Mouse (Mus musculus) liver, embryonic 14.5 days (tissue): ENCODE data around the gene Grb7. TPM values are rescaled to one million over a fixed set of nuclear protein-coding genes. Genes with fewer than 3 reads are reported as not detected.

Experiments used
- ATAC-seq: fragments of 200-750 bp; cut with Nextera tagmentation; 2 replicates; pipeline ENCODE4 v1.8.0; 2017; ENCODE audit warnings: moderate number of reproducible peaks, mild to moderate bottlenecking, moderate library complexity; ENCODE audit not compliant: insufficient read depth
- DNase-seq, 3 experiments: peaks; one replicate each; pipeline ENCODE4 v3.0.0-alpha.2; 2012 to 2013; ENCODE audit warnings: low read depth in 3 of 3, low spot score in 3 of 3
- H3K27ac ChIP-seq: fragments of 300-500 bp; sonication (generic); 2 replicates; pipeline ENCODE4 v1.5.1; 2014; ENCODE audit warnings: moderate library complexity, mild to moderate bottlenecking, control low read depth, inconsistent platforms
- H3K27me3 ChIP-seq: fragments of 300-500 bp; sonication (generic); 2 replicates; pipeline ENCODE4 v1.6.1; 2014; ENCODE audit warnings: mild to moderate bottlenecking, low read length, moderate library complexity; ENCODE audit not compliant: control insufficient read depth, insufficient read depth
- H3K36me3 ChIP-seq: fragments of 300-500 bp; sonication (generic); replicated peaks from 2 replicates; pipeline ENCODE4 v1.6.1; 2014; ENCODE audit warnings: low read depth; ENCODE audit not compliant: control insufficient read depth, insufficient read depth
- H3K4me1 ChIP-seq, 2 experiments: fragments of 200-500 bp in 1 of 2; fragments of 300-500 bp in 1 of 2; sonication (generic) in 1 of 2; replicated peaks; 2 replicates each; pipeline ENCODE4 v1.6.1; 2012 to 2014; ENCODE audit warnings: antibody characterized with exemption in 1 of 2, inconsistent platforms in 1 of 2, low read length in 1 of 2; ENCODE audit not compliant: control insufficient read depth in 2 of 2, insufficient read depth in 2 of 2
- H3K4me2 ChIP-seq: fragments of 300-500 bp; sonication (generic); 2 replicates; pipeline ENCODE4 v1.6.1; 2014; ENCODE audit warnings: low read depth, mild to moderate bottlenecking, control low read depth, moderate library complexity
- H3K4me3 ChIP-seq, 2 experiments: fragments of 200-500 bp in 1 of 2; fragments of 300-500 bp in 1 of 2; sonication (generic) in 1 of 2; 2 replicates each; pipeline ENCODE4 v1.5.1; 2012 to 2014; ENCODE audit warnings: low read depth in 2 of 2, low read length in 2 of 2, mild to moderate bottlenecking in 2 of 2, control low read depth in 1 of 2, inconsistent platforms in 1 of 2, moderate library complexity in 1 of 2; ENCODE audit not compliant: insufficient read depth in 1 of 2
- H3K9ac ChIP-seq: fragments of 300-500 bp; sonication (generic); replicated peaks from 2 replicates; pipeline ENCODE4 v1.6.1; 2014; ENCODE audit warnings: mild to moderate bottlenecking, control low read depth, moderate library complexity
- H3K9me3 ChIP-seq: fragments of 300-500 bp; sonication (generic); 2 replicates; pipeline ENCODE4 v1.6.1; 2016; ENCODE audit warnings: low read length, mixed read lengths; ENCODE audit not compliant: control insufficient read depth
- CTCF ChIP-seq: IDR thresholded peaks from 2 replicates; pipeline ENCODE4 v1.5.1; 2016; ENCODE audit warnings: antibody characterized with exemption, low read depth, control low read depth
- EP300 ChIP-seq: IDR thresholded peaks from 2 replicates; pipeline ENCODE4 v1.6.1; 2016; ENCODE audit warnings: antibody characterized with exemption, low read depth
- WGBS: fragments of 180-500 bp; shearing (Covaris S2); extraction: QIAGEN DNeasy Blood & Tissue Kit; methylation state at CpG from one replicate; pipeline ENCODE4 v1.1.7; 2014; ENCODE audit not compliant: insufficient replicate concordance; 5-methylcytosine and 5-hydroxymethylcytosine counted together
- polyA plus RNA-seq, 2 experiments: library from polyadenylated mRNA; depleted of rRNA in 1 of 2; stranded (reverse) in 1 of 2; unstranded in 1 of 2; fragments of >200 nt; fragmentation: Nextera tagmentation in 1 of 2; extraction: Ambion mirVana in 1 of 2; gene quantifications; 2 replicates each; pipeline versions ENCODE4 v1.2.1 to v1.2.3; 2012 to 2014

Grb7 gene
- polyA plus RNA-seq, 2 experiments: 14.1 to 15.7 TPM

GRCm38 (mm10) chr11:98475630-98476433 is 29.6 kb downstream of the Grb7 start:
- Histone ChIP-seq H3K9me3 (no peaks in the 10 kb centered on the region), H3K27me3 (no peaks in the 10 kb centered on the region), H3K4me2 (no peak overlapping the region), H3K27ac (no peak overlapping the region), H3K4me1 (no peaks in the 10 kb centered on the region), H3K4me3 (no peak overlapping the region), H3K36me3 (no peaks in the 10 kb centered on the region), H3K9ac (no peak overlapping the region)
- WGBS: 52% methylated on average over 9 of the region's 9 CpGs
- no peak for TF ChIP-seq CTCF
- no peak for TF ChIP-seq EP300
- ATAC-seq: no peak
- DNase-seq: no peak

- H3K4me1 ChIP-seq: no peaks in the 10 kb centered on the region
- DNase-seq (no peak), ATAC-seq (no peak)
- no peaks in the 10 kb centered on the region for H3K36me3 ChIP-seq
- no peak overlapping the region for H3K4me3 ChIP-seq
- WGBS: 58% methylated on average over 4 of the region's 4 CpGs
- no peaks in the 10 kb centered on the region for H3K27me3 ChIP-seq
- H3K27ac ChIP-seq: no peak overlapping the region
- no peak overlapping the region for H3K4me2 ChIP-seq
- H3K9me3 ChIP-seq: no peaks in the 10 kb centered on the region
- TF ChIP-seq CTCF (no peak), EP300 (no peak)
- H3K9ac ChIP-seq: no peak overlapping the region
Observed at GRCm38 (mm10) chr11:98476434-98476807, 30.2 kb downstream of the Grb7 start.

DNA sequence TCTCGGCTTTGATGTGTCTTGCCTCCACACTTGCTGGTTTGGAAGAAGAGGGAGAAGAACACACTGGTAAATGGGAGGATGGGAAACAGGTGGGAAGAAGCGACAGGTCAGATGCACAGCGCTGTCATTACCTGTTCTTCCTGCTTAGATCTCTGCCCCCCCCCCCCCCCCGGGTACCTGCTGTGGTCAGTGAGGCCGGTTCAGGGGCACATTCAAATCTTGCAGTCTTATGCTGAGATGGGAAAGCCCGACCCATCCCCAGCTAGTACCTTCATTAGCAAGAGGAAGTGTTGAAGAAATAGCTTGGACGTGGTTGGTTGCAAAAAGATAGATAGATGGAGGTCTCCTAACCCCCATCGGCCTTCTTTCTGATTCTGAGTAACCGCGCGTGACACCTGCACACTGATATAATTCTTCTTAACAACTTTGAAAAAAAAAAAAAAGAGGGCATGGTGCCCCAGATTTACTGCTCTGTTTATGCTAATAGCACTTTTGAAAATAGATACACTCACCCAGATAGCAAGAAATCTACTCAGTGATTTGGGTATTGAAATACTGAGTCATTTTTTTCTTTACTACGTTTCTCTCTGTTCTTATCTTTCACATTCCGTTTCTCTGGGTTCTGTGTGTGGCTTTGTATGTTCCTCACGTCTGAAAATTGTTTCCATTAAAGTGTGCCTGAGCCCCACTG is 31.0 kb downstream of the Grb7 start:
- Histone ChIP-seq H3K4me1 (no peaks in the 10 kb centered on the region), H3K36me3 (no peaks in the 10 kb centered on the region), H3K9ac (no peak overlapping the region), H3K4me2 (no peak overlapping the region), H3K9me3 (no peaks in the 10 kb centered on the region), H3K27ac (no peak overlapping the region), H3K4me3 (no peak overlapping the region), H3K27me3 (no peaks in the 10 kb centered on the region)
- DNase-seq (no peak), ATAC-seq (no peak)
- TF ChIP-seq EP300 (no peak), CTCF (no peak)
- WGBS: 49% methylated on average over 14 of the region's 14 CpGs

DNA sequence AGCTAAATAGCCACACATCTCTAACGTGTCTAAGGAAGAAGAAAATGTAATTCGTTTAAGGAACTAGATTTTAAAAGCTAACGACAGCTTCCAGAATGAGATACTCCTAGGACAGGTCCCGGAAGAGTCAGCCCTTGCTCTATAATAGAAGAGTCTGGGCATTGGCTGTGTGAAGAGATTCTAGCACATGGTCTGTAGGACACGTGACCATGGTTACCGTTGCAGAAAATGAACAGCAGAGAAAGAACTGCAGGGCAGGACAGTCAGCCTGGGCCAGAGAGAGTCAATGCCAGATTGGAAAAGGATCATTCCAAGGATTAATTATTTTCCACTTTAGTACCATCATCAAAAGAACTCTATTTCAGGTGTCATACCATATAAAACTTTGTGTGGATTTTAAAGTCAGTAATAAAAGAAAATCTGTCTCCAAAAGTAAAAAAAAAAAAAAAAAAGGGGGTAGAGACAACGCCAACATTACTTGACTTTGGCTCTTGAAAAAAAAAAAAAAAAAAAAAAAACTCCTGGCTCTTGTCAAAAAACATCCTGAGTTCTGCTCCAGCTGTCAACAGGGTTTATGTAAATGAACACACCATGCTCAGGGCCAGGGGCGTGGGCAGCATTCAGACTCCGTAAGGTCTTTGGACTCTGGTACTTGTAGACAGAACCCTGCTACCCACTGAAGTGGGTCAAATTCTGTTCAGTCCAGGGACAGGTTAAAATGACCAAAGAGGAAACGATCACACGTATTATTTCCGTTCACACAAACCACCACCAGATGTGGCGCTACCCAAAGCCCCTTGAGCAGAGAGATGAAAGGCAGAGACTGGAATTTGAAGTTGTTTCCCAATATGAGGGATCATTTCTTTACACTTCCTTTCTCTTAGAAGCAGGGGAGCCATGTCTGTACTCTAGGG is 33.1 kb downstream of the Grb7 start:
- Histone ChIP-seq H3K27ac (no peak overlapping the region), H3K4me1 (no peaks in the 10 kb centered on the region), H3K4me2 (no peak overlapping the region), H3K27me3 (no peaks in the 10 kb centered on the region), H3K9ac (no peak overlapping the region), H3K36me3 (no peaks in the 10 kb centered on the region), H3K4me3 (no peak overlapping the region), H3K9me3 (no peaks in the 10 kb centered on the region)
- no peak for TF ChIP-seq EP300
- TF ChIP-seq CTCF: no peak
- ATAC-seq: no peak
- DNase-seq: no peak
- 55% methylated on average over 13 of the region's 13 CpGs for WGBS
